Mouse (Mus musculus) limb, embryonic 14.5 days (tissue): ENCODE results near the gene Igf2bp3. TPM values are rescaled to one million over a fixed set of nuclear protein-coding genes. Genes with fewer than 3 reads are reported as not detected.
A peak's percentile ranks its signal among the peaks of the same experiment; 100 is the strongest.

Experiments
- ATAC-seq: fragments of 200-750 bp; cut with Nextera tagmentation; 2 replicates; pipeline ENCODE4 v1.8.0; 2017; ENCODE audit warnings: low read depth, moderate number of reproducible peaks, moderate TSS enrichment; ENCODE audit not compliant: low FRiP score
- DNase-seq: peaks from one replicate; pipeline ENCODE4 v3.0.0-alpha.2; 2015; ENCODE audit warnings: low spot score
- H3K27ac ChIP-seq: fragments of 300-500 bp; sonication (generic); replicated peaks from 2 replicates; pipeline ENCODE4 v1.5.1; 2014; ENCODE audit warnings: low read depth, mild to moderate bottlenecking, low read length, moderate library complexity, mixed read lengths
- H3K27me3 ChIP-seq: fragments of 300-500 bp; sonication (generic); 2 replicates; pipeline ENCODE4 v1.6.1; 2014; ENCODE audit warnings: low read length, mixed read lengths; ENCODE audit not compliant: control insufficient read depth, insufficient read depth
- H3K36me3 ChIP-seq: fragments of 300-500 bp; sonication (generic); 2 replicates; pipeline ENCODE4 v1.6.1; 2014; ENCODE audit warnings: mild to moderate bottlenecking, low read length, moderate library complexity, mixed read lengths; ENCODE audit not compliant: control insufficient read depth, insufficient read depth
- H3K4me1 ChIP-seq: fragments of 300-500 bp; sonication (generic); 2 replicates; pipeline ENCODE4 v1.6.1; 2014; ENCODE audit warnings: antibody characterized with exemption, low read length, mixed read lengths; ENCODE audit not compliant: control insufficient read depth, insufficient read depth
- H3K4me2 ChIP-seq: fragments of 300-500 bp; sonication (generic); replicated peaks from 2 replicates; pipeline ENCODE4 v1.6.1; 2014; ENCODE audit warnings: low read depth, mild to moderate bottlenecking, low read length, moderate library complexity; ENCODE audit not compliant: severe bottlenecking
- H3K4me3 ChIP-seq: fragments of 300-500 bp; sonication (generic); replicated peaks from 2 replicates; pipeline ENCODE4 v1.5.1; 2014; ENCODE audit warnings: low read length
- H3K9ac ChIP-seq: fragments of 300-500 bp; sonication (generic); 2 replicates; pipeline ENCODE4 v1.6.1; 2014; ENCODE audit warnings: mild to moderate bottlenecking, low read depth, low read length, moderate library complexity; ENCODE audit not compliant: severe bottlenecking
- H3K9me3 ChIP-seq: fragments of 300-500 bp; sonication (generic); 2 replicates; pipeline ENCODE4 v1.6.1; 2016; ENCODE audit warnings: low read length; ENCODE audit not compliant: control insufficient read depth
- POLR2A ChIP-seq: fragments of 200-500 bp; IDR thresholded peaks from 2 replicates; pipeline ENCODE4 v1.8.0; 2012; ENCODE audit warnings: inconsistent platforms, mild to moderate bottlenecking, moderate library complexity, borderline replicate concordance; ENCODE audit not compliant: insufficient read depth, insufficient read length; ENCODE audit errors: extremely low read depth
- WGBS: fragments of 180-500 bp; shearing (Covaris S2); extraction: QIAGEN DNeasy Blood & Tissue Kit; methylation state at CpG from one replicate; pipeline ENCODE4 v1.1.7; 2014; 5-methylcytosine and 5-hydroxymethylcytosine counted together
- polyA plus RNA-seq, 2 experiments: library from polyadenylated mRNA; depleted of rRNA in 1 of 2; stranded (reverse) in 1 of 2; unstranded in 1 of 2; fragments of >200 nt; fragmentation: Nextera tagmentation in 1 of 2; extraction: Ambion mirVana in 1 of 2; gene quantifications; 2 replicates each; pipeline versions ENCODE4 v1.2.1 to v1.2.3; 2012 to 2014

The Igf2bp3 gene
- polyA plus RNA-seq, 2 experiments: 34.6 to 60.8 TPM

DNA sequence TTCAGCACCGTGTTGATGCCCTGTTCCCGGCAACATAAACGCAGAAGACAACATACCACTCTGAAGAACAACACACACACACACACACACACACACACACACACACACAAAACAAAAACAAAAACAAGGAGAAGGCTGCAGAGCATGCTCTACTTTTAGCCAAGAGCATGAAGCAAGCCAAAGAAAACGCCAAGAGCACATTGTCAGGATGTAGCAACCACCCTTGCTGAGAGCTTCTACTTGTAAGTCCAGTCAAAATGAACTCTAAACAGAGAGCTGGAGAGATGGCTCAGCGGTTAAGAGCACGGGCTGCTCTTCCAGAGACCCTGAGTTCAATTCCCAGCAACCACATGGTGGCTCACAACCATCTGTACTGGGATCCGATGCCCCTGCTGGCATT, 41.5 kb downstream of the Igf2bp3 start:
- Histone ChIP-seq H3K4me1 (peaks cover 27% of the 10 kb centered on the region), H3K9ac (no peak overlapping the region), H3K27me3 (no peaks in the 10 kb centered on the region), H3K9me3 (no peaks in the 10 kb centered on the region), H3K4me2 (no peak overlapping the region), H3K27ac (no peak overlapping the region), H3K36me3 (no peaks in the 10 kb centered on the region), H3K4me3 (no peak overlapping the region)
- ATAC-seq: no peak
- TF ChIP-seq POLR2A: no peak
- 87% methylated on average over 7 of the region's 7 CpGs for WGBS
- no peak for DNase-seq

DNA sequence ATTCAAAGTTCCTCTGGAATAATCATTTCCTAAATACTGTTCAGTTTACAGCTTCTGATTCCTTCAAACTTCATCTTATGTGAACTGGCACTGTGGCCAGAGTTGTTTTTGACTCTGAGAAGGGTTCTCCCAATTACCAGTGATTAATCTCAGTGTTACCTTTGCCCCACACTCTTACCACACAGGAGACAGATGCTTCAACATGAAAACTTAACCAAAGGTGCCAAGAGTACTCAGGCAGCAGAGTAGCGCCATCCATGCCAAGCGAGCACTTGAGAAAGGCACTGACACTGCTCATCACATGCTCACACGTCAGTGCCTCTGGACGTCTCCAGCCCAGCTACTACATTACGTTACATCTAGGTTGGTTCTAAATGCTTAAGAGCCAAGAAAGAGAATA, 43.5 kb downstream of the Igf2bp3 start:
- Histone ChIP-seq H3K9ac (no peak overlapping the region), H3K27ac (no peak overlapping the region), H3K4me3 (no peak overlapping the region), H3K9me3 (no peaks in the 10 kb centered on the region), H3K4me2 (no peak overlapping the region), H3K36me3 (peaks cover 5% of the 10 kb centered on the region; the same call in 1 of the 2 replicates), H3K4me1 (peaks cover 21% of the 10 kb centered on the region), H3K27me3 (no peaks in the 10 kb centered on the region)
- no peak for DNase-seq
- ATAC-seq: no peak
- 93% methylated on average over 5 of the region's 5 CpGs for WGBS
- TF ChIP-seq POLR2A: no peak

DNA sequence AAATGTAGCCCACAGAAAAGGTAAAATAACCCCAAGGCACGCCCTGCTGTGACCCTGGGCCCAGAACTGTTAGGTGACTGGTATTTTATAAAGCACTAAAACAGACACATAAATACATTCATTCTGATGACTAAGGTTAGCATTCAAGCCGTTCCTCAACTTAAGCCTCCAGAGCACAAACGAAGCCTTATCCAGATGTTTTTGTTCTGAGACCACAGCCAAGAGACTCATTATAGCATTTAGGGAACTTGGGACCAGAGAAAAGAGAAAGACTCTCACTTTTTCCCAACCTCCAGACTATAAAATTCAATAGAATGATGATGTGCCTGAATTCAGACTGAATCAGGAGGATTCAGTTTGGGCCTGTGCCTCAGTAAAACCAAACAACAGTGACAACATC, 46.1 kb downstream of the Igf2bp3 start:
- no peak for TF ChIP-seq POLR2A
- Histone ChIP-seq H3K27ac (0 out of 2 replicates have a peak overlapping the region, but pooled peaks have one; percentile 34), H3K27me3 (no peaks in the 10 kb centered on the region), H3K4me1 (peaks cover 11% of the 10 kb centered on the region; the same call in 1 of the 2 replicates), H3K36me3 (peaks cover 10% of the 10 kb centered on the region; the same call in 1 of the 2 replicates), H3K9me3 (no peaks in the 10 kb centered on the region), H3K4me3 (no peak overlapping the region), H3K4me2 (no peak overlapping the region), H3K9ac (no peak overlapping the region)
- DNase-seq (peak; percentile 13), ATAC-seq (peak; percentile 17)
- WGBS: 26% methylated on average over 3 of the region's 3 CpGs

DNA sequence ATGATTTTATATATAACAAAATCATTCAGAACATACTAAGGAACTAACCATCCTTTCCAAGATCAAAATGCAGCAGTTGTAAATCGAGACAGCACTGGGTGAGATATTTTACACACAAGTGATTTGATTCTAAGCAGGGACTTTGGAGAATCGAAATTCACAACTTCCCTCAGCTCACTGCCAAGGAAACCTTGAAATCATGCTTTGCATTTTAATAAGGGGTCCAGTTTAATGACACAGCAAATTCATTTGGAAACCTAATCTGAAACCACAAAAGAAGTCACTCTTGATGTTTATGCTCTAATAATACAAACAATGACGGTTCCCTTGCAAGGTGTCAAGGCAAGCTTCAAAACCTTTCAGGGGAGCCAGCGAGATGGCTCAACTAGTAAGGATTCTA, 47.4 kb downstream of the Igf2bp3 start:
- WGBS: 78% methylated on average over 4 of the region's 4 CpGs
- H3K27ac ChIP-seq: no peak overlapping the region
- H3K4me1 ChIP-seq: peaks cover 10% of the 10 kb centered on the region; the same call in 1 of the 2 replicates
- ATAC-seq (no peak), DNase-seq (no peak)
- no peak overlapping the region for H3K4me2 ChIP-seq
- H3K9ac ChIP-seq: no peak overlapping the region
- H3K27me3 ChIP-seq: no peaks in the 10 kb centered on the region
- H3K36me3 ChIP-seq: peaks cover 10% of the 10 kb centered on the region; the same call in 1 of the 2 replicates
- no peak overlapping the region for H3K4me3 ChIP-seq
- no peak for TF ChIP-seq POLR2A
- no peaks in the 10 kb centered on the region for H3K9me3 ChIP-seq

DNA sequence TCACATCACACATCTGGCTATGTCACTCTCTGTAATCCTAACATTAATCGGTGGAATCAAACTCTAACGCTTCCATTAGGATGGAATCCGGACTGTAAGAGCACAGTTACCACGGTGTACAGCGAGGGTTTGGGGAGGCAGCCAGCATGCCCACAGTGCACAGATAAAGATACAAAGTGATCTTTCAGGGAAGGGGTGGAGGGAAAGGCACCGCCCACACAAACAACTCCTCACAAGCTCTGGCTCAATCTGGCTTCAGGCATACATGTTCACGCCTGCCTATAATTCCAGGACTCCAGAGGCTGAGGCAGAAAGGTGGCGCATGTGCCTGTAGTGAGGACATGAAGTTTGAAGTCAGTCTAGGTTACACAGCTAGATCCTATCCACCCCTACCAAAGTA, 48.4 kb downstream of the Igf2bp3 start:
- Histone ChIP-seq H3K4me3 (no peak overlapping the region), H3K4me2 (no peak overlapping the region), H3K4me1 (peaks cover 10% of the 10 kb centered on the region; the same call in 1 of the 2 replicates), H3K36me3 (peaks cover 10% of the 10 kb centered on the region; the same call in 1 of the 2 replicates), H3K9me3 (no peaks in the 10 kb centered on the region), H3K27me3 (no peaks in the 10 kb centered on the region), H3K27ac (no peak overlapping the region), H3K9ac (no peak overlapping the region)
- 86% methylated on average over 8 of the region's 8 CpGs for WGBS
- ATAC-seq: no peak
- TF ChIP-seq POLR2A: no peak
- no peak for DNase-seq

DNA sequence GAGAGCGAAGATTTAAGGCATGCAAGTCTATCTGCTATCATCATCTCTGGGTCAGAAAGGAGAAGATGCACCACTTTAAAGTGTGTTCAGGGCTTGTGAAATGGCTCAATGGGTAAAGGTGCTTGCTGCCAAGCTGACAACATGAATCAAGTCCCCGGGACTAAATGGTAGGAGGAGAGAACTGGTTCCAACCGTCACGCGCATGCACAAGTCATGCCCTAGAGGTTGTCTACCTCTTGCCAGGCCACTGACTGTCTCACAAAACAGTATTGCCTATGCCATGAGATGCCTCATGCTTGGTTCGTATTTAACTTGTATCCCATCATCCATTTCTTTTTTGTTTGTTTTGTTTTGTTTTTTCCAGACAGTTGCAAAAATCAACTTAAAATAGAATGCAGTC, 48.9 kb downstream of the Igf2bp3 start:
- peaks cover 10% of the 10 kb centered on the region; the same call in 1 of the 2 replicates for H3K36me3 ChIP-seq
- H3K27me3 ChIP-seq: no peaks in the 10 kb centered on the region
- H3K4me2 ChIP-seq: no peak overlapping the region
- DNase-seq (no peak), ATAC-seq (no peak)
- 86% methylated on average over 6 of the region's 6 CpGs for WGBS
- no peaks in the 10 kb centered on the region for H3K9me3 ChIP-seq
- TF ChIP-seq POLR2A: no peak
- no peak overlapping the region for H3K27ac ChIP-seq
- H3K4me1 ChIP-seq: peaks cover 10% of the 10 kb centered on the region; the same call in 1 of the 2 replicates
- H3K9ac ChIP-seq: no peak overlapping the region
- H3K4me3 ChIP-seq: no peak overlapping the region
